Mouse (Mus musculus) limb, embryonic 11.5 days (tissue): ENCODE results near the gene Acsl6. TPM values are rescaled to one million over a fixed set of nuclear protein-coding genes. Genes with fewer than 3 reads are reported as not detected.
A peak's percentile ranks its signal among the peaks of the same experiment; 100 is the strongest.

Experiments
- ATAC-seq: fragments of 200-750 bp; cut with Nextera tagmentation; 2 replicates; pipeline ENCODE4 v1.8.0; 2017; ENCODE audit warnings: low read depth; ENCODE audit not compliant: insufficient number of reproducible peaks, low FRiP score, low TSS enrichment
- DNase-seq: peaks from one replicate; pipeline ENCODE4 v3.0.0-alpha.2; 2015; ENCODE audit warnings: low spot score
- H3K27ac ChIP-seq: fragments of 300-500 bp; sonication (generic); replicated peaks from 2 replicates; pipeline ENCODE4 v1.5.1; 2014; ENCODE audit warnings: low read depth, mild to moderate bottlenecking, low read length
- H3K27me3 ChIP-seq: fragments of 300-500 bp; sonication (generic); 2 replicates; pipeline ENCODE4 v1.6.1; 2014; ENCODE audit warnings: mild to moderate bottlenecking, low read length, mixed read lengths; ENCODE audit not compliant: control insufficient read depth, insufficient read depth
- H3K36me3 ChIP-seq: fragments of 300-500 bp; sonication (generic); 2 replicates; pipeline ENCODE4 v1.6.1; 2014; ENCODE audit warnings: mild to moderate bottlenecking, low read length, moderate library complexity, mixed read lengths; ENCODE audit not compliant: control insufficient read depth, insufficient read depth
- H3K4me1 ChIP-seq: fragments of 300-500 bp; sonication (generic); 2 replicates; pipeline ENCODE4 v1.6.1; 2014; ENCODE audit warnings: low read length, mixed read lengths; ENCODE audit not compliant: control insufficient read depth, insufficient read depth
- H3K4me2 ChIP-seq: fragments of 300-500 bp; sonication (generic); 2 replicates; pipeline ENCODE4 v1.6.1; 2014; ENCODE audit warnings: low read depth, mild to moderate bottlenecking, moderate library complexity; ENCODE audit not compliant: severe bottlenecking
- H3K4me3 ChIP-seq: fragments of 300-500 bp; sonication (generic); 2 replicates; pipeline ENCODE4 v1.5.1; 2014; ENCODE audit warnings: low read depth, low read length
- H3K9ac ChIP-seq: fragments of 300-500 bp; sonication (generic); 2 replicates; pipeline ENCODE4 v1.6.1; 2014; ENCODE audit warnings: mild to moderate bottlenecking, low read length
- H3K9me3 ChIP-seq: fragments of 300-500 bp; sonication (generic); 2 replicates; pipeline ENCODE4 v1.6.1; 2016; ENCODE audit warnings: low read length; ENCODE audit not compliant: control insufficient read depth
- WGBS: fragments of 180-500 bp; shearing (Covaris S2); extraction: QIAGEN DNeasy Blood & Tissue Kit; methylation state at CpG from one replicate; pipeline ENCODE4 v1.1.7; 2014; 5-methylcytosine and 5-hydroxymethylcytosine counted together
- polyA plus RNA-seq: library from polyadenylated mRNA; unstranded; fragments of >200 nt; fragmentation: Nextera tagmentation; extraction: Ambion mirVana; gene quantifications from 2 replicates; pipeline ENCODE4 v1.2.1, GENCODE M21; 2014

Acsl6 gene
- 1.5 and 1.7 TPM in 2 replicates for polyA plus RNA-seq

GRCm38 (mm10) chr11:54303728-54304470, at the start of gene Acsl6:
Acsl6 (plus strand) TSS chr11:54303798.
- ATAC-seq (no peak), DNase-seq (peak; percentile 61)
- H3K4me1 ChIP-seq: 0 out of 2 replicates have a peak, but pooled peaks cover 2% of the 10 kb centered on the region
- H3K9ac ChIP-seq: peak within 1 kb of the TSS; percentile 52
- no peak within 1 kb of the TSS for H3K27ac ChIP-seq
- peak within 1 kb of the TSS; percentile 48 for H3K4me3 ChIP-seq
- no peaks in the 10 kb centered on the region for H3K27me3 ChIP-seq
- H3K9me3 ChIP-seq: no peaks in the 10 kb centered on the region
- no peaks in the 10 kb centered on the region for H3K36me3 ChIP-seq
- H3K4me2 ChIP-seq: peak within 1 kb of the TSS; percentile 96
- under 1% methylated on average over 57 of the region's 59 CpGs for WGBS

GRCm38 (mm10) chr11:54254114-54254513, 49.5 kb upstream of the Acsl6 start:
- Histone ChIP-seq H3K9me3 (no peaks in the 10 kb centered on the region), H3K27ac (no peak overlapping the region), H3K36me3 (no peaks in the 10 kb centered on the region), H3K27me3 (no peaks in the 10 kb centered on the region), H3K4me1 (no peaks in the 10 kb centered on the region), H3K4me2 (no peak overlapping the region), H3K4me3 (no peak overlapping the region), H3K9ac (no peak overlapping the region)
- no peak for DNase-seq
- 49% methylated on average over 4 of the region's 4 CpGs for WGBS
- ATAC-seq: no peak

DNA sequence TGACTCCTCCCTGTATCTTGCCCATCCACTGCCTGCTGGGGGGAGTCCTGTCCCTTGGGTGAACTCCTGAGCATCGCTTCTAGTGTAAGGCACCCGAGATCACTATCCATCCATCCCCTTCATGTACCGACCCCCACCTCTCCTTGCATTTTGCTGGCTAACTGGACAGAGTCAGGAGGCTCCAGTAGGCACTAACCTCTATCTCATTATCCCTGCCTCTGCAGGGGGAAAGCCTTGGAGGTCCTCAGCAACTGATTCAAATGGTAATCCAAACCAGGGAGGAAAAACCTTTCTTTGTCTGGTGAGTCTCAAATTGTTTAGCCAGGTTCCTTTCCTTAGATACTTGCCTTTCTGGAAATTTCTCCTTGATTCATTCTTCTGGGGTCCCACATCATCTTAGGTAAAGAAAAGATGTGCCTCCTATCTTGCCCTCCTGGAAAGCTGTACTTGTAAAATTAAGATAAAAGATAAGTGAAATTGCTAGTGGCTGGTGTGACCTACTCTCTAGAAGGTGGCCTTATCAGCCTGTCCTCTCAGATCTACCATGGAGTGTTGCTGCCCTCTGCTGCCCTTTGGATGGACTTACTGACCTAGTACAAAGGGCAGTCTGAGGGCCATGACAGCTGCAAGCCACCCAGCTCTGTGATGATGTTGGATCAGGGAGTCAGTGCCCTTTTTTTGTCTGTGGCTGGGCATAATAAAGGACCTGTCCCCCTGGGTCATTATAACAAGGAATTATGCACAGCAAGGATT, 46.8 kb upstream of the Acsl6 start:
- Histone ChIP-seq H3K9me3 (no peaks in the 10 kb centered on the region), H3K27ac (no peak overlapping the region), H3K36me3 (no peaks in the 10 kb centered on the region), H3K4me3 (no peak overlapping the region), H3K4me1 (no peaks in the 10 kb centered on the region), H3K4me2 (no peak overlapping the region), H3K27me3 (no peaks in the 10 kb centered on the region), H3K9ac (no peak overlapping the region)
- ATAC-seq: no peak
- DNase-seq: peak; percentile 80
- WGBS: 66% methylated on average over 3 of the region's 3 CpGs

DNA sequence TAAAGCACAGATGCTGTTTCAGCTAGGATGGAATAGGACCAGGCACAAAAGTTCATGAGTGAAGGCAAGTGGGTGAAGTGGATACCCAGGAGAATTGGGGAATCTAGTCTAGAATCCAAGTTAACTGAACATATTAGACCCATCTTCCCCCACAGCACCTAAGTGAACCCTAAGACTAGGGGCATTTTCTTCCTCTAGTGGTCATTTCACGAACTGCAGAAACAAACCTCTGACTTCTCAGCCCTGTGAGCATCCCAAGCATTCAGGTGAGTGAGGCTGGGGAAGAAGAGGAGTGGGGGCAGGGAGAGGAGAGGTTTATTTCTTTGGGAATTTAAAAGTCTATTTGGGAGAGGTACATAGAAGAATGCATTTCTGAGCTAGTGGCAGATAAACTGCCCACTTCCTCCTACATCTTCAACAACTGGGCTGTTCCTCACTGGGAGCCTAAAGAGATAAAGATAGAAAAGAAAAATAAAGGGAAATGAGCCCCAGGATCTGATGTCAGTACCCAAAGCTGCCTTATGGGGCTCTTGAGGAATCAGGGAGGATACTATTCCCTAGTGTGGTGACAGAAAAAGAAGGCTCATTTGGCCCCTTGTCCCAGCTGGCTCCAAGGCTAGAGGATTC, 40.1 kb upstream of the Acsl6 start:
- Histone ChIP-seq H3K27ac (no peak overlapping the region), H3K9ac (no peak overlapping the region), H3K4me2 (no peak overlapping the region), H3K4me1 (no peaks in the 10 kb centered on the region), H3K4me3 (no peak overlapping the region), H3K36me3 (no peaks in the 10 kb centered on the region), H3K9me3 (no peaks in the 10 kb centered on the region), H3K27me3 (no peaks in the 10 kb centered on the region)
- ATAC-seq: no peak
- 4% methylated on average over 1 of the region's 1 CpGs for WGBS
- no peak for DNase-seq

- no peak for ATAC-seq
- peak; percentile 69 for DNase-seq
- no peaks in the 10 kb centered on the region for H3K27me3 ChIP-seq
- H3K4me1 ChIP-seq: no peaks in the 10 kb centered on the region
- no peak overlapping the region for H3K4me3 ChIP-seq
- H3K36me3 ChIP-seq: no peaks in the 10 kb centered on the region
- H3K27ac ChIP-seq: no peak overlapping the region
- no peak overlapping the region for H3K9ac ChIP-seq
- H3K9me3 ChIP-seq: no peaks in the 10 kb centered on the region
- 56% methylated on average over 2 of the region's 2 CpGs for WGBS
- H3K4me2 ChIP-seq: no peak overlapping the region
Observed at GRCm38 (mm10) chr11:54264542-54264941, 39.1 kb upstream of the Acsl6 start.

GRCm38 (mm10) chr11:54267177-54267576, 36.4 kb upstream of the Acsl6 start, which contains the start of gene Il3:
Il3 (minus strand) TSS chr11:54267277.
- H3K4me3 ChIP-seq: no peak within 1 kb of the TSS
- DNase-seq: no peak
- H3K27me3 ChIP-seq: no peaks in the 10 kb centered on the region
- no peaks in the 10 kb centered on the region for H3K4me1 ChIP-seq
- H3K9me3 ChIP-seq: no peaks in the 10 kb centered on the region
- H3K36me3 ChIP-seq: no peaks in the 10 kb centered on the region
- H3K9ac ChIP-seq: no peak within 1 kb of the TSS
- 87% methylated on average over 6 of the region's 6 CpGs for WGBS
- H3K27ac ChIP-seq: no peak within 1 kb of the TSS
- no peak for ATAC-seq
- no peak within 1 kb of the TSS for H3K4me2 ChIP-seq

- DNase-seq: no peak
- Histone ChIP-seq H3K4me2 (no peak overlapping the region), H3K9me3 (no peaks in the 10 kb centered on the region), H3K9ac (no peak overlapping the region), H3K4me3 (no peak overlapping the region), H3K36me3 (no peaks in the 10 kb centered on the region), H3K27ac (no peak overlapping the region), H3K4me1 (no peaks in the 10 kb centered on the region), H3K27me3 (no peaks in the 10 kb centered on the region)
- ATAC-seq: no peak
- 77% methylated on average over 3 of the region's 3 CpGs for WGBS
Observed at GRCm38 (mm10) chr11:54269191-54269896, 34.3 kb upstream of the Acsl6 start.

DNA sequence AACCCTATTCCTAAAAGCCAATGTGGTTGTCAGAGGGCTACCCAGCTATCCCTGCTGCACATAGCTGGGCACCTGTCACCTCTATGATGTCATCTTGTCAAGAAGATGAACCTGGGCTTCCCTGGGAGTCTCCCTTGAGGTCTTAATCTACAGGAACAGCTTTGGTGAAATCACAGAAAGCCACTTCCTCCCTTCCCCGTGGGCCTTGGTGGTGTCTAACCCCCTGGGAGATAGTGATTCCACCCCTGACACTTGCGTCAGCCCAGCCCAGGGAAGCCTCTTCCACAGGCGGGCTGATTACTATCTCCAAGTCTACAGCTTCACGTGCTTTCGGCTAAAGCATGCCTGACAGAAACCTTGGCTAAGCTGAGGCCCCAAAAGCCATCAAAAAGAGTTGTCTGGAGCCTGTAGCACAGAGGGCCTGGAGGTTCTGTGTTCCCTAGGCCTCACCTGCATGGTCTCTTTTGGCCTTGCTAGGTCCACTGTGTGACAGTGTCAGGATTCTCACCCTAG, 32.1 kb upstream of the Acsl6 start:
- no peaks in the 10 kb centered on the region for H3K27me3 ChIP-seq
- 78% methylated on average over 5 of the region's 5 CpGs for WGBS
- no peak for ATAC-seq
- no peaks in the 10 kb centered on the region for H3K9me3 ChIP-seq
- H3K9ac ChIP-seq: no peak overlapping the region
- no peaks in the 10 kb centered on the region for H3K36me3 ChIP-seq
- no peaks in the 10 kb centered on the region for H3K4me1 ChIP-seq
- H3K27ac ChIP-seq: no peak overlapping the region
- DNase-seq: no peak
- H3K4me3 ChIP-seq: no peak overlapping the region
- H3K4me2 ChIP-seq: no peak overlapping the region
